Mouse (Mus musculus) liver, postnatal 0 days (tissue): ENCODE data around the gene Csrp1.

Experiments used
- CTCF ChIP-seq: sonication (generic); IDR thresholded peaks from 2 replicates; pipeline ENCODE4 v1.5.1; 2016; ENCODE audit warnings: antibody characterized with exemption, low read depth
- EP300 ChIP-seq: IDR thresholded peaks from 2 replicates; pipeline ENCODE4 v1.6.1; 2016; ENCODE audit warnings: antibody characterized with exemption, low read depth, mild to moderate bottlenecking

GRCm38 (mm10) chr1:135744987-135745386 is 25.1 kb downstream of the Csrp1 start:
- TF ChIP-seq CTCF: no peak
- TF ChIP-seq EP300: no peak
